Mouse (Mus musculus) hindbrain, embryonic 12.5 days (tissue): ENCODE measurements around the gene Nmrk1. TPM values are rescaled to one million over a fixed set of nuclear protein-coding genes. Genes with fewer than 3 reads are reported as not detected.

ENCODE experiments used
- ATAC-seq: fragments of 200-750 bp; cut with Nextera tagmentation; 2 replicates; pipeline ENCODE4 v1.8.0; 2017; ENCODE audit warnings: moderate TSS enrichment; ENCODE audit not compliant: low FRiP score
- H3K27ac ChIP-seq: fragments of 300-500 bp; sonication (generic); 2 replicates; pipeline ENCODE4 v1.5.1; 2016; ENCODE audit warnings: mild to moderate bottlenecking
- H3K27me3 ChIP-seq: fragments of 300-500 bp; sonication (generic); 2 replicates; pipeline ENCODE4 v1.6.1; 2016; ENCODE audit warnings: mild to moderate bottlenecking
- H3K36me3 ChIP-seq: fragments of 300-500 bp; sonication (generic); 2 replicates; pipeline ENCODE4 v1.6.1; 2016; ENCODE audit warnings: mild to moderate bottlenecking
- H3K4me1 ChIP-seq: fragments of 300-500 bp; sonication (generic); 2 replicates; pipeline ENCODE4 v1.6.1; 2016
- H3K4me2 ChIP-seq: fragments of 300-500 bp; sonication (generic); replicated peaks from 2 replicates; pipeline ENCODE4 v1.6.1; 2016; ENCODE audit warnings: mild to moderate bottlenecking
- H3K4me3 ChIP-seq: fragments of 300-500 bp; sonication (generic); 2 replicates; pipeline ENCODE4 v1.5.1; 2016; ENCODE audit warnings: mild to moderate bottlenecking
- H3K9ac ChIP-seq: fragments of 300-500 bp; sonication (generic); 2 replicates; pipeline ENCODE4 v1.6.1; 2016; ENCODE audit warnings: mild to moderate bottlenecking, moderate library complexity
- H3K9me3 ChIP-seq: fragments of 300-500 bp; sonication (generic); replicated peaks from 2 replicates; pipeline ENCODE4 v1.6.1; 2016; ENCODE audit warnings: mild to moderate bottlenecking
- WGBS: fragments of 180-500 bp; shearing (Covaris S2); methylation state at CpG from one replicate; pipeline ENCODE4 v1.1.7; 2016; 5-methylcytosine and 5-hydroxymethylcytosine counted together
- polyA plus RNA-seq: library from polyadenylated mRNA; unstranded; fragments of >200 nt; fragmentation: Nextera tagmentation; extraction: Ambion mirVana; gene quantifications from 2 replicates; pipeline ENCODE4 v1.2.1, GENCODE M21; 2016

Gene Nmrk1
- polyA plus RNA-seq, 1 experiment from 2014 or later, result 9.9 TPM

DNA sequence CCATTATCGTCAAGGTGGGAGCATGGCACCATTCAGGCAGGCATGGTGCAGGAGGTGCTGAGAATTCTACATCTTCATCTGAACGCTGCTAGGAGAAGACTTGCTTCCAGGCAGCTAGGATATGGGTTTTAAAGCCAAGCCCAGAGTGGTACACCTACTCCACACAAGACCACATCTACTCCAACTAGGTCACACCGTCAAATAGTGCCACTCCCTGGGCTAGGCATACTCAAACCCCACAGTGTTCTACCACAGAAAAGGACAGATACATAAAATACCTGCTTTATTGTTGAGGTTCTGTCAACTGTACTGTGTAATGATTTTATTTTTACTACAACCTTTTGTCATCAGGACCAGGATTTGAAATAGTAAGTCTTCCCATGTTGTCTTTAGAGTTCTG, 63.4 kb downstream of the Nmrk1 start:
- Histone ChIP-seq H3K4me2 (no peak overlapping the region), H3K4me1 (no peaks in the 10 kb centered on the region), H3K27me3 (no peaks in the 10 kb centered on the region), H3K36me3 (0 out of 2 replicates have a peak, but pooled peaks cover 4% of the 10 kb centered on the region), H3K9me3 (no peaks in the 10 kb centered on the region), H3K4me3 (no peak overlapping the region), H3K27ac (no peak overlapping the region), H3K9ac (no peak overlapping the region)
- ATAC-seq, result no peak
- WGBS, result 99% methylated on average over 3 of the region's 3 CpGs

DNA sequence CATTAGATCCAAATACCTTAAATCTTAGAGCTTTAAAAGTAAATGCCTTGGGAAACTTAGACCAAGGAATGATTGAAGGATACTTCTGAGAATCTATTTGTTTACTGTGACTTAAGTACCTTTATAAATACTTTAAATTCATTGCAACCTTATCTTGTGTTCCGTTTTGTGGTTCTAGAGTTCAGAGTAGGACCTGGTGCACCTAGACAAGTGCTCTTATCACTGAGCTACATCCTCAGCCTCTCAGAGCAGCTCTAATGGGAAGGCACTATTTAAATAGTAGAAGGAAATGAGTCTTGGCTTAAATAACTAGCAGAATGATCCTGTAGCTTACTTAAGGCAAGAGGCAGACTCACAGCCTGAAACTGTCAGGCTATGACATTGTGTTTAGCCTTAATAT, 63.8 kb downstream of the Nmrk1 start:
- Histone ChIP-seq H3K27me3 (no peaks in the 10 kb centered on the region), H3K4me1 (no peaks in the 10 kb centered on the region), H3K4me2 (no peak overlapping the region), H3K4me3 (no peak overlapping the region), H3K9me3 (no peaks in the 10 kb centered on the region), H3K9ac (no peak overlapping the region), H3K36me3 (0 out of 2 replicates have a peak, but pooled peaks cover 4% of the 10 kb centered on the region), H3K27ac (no peak overlapping the region)
- 86% methylated on average over 1 of the region's 1 CpGs for WGBS
- no peak for ATAC-seq

Other genes starting within 250 kb of the Nmrk1 start
- 45.3 and 46.5 TPM in 2 replicates for gene Ostf1, start 127 bp upstream of the Nmrk1 start, polyA plus RNA-seq
- gene Carnmt1, start 38.8 kb downstream of the Nmrk1 start, polyA plus RNA-seq, result 26.9 and 29.6 TPM in 2 replicates
- gene D030056L22Rik, start 81.2 kb downstream of the Nmrk1 start, polyA plus RNA-seq, result 64.9 and 69.3 TPM in 2 replicates
- gene Trpm6, start 118.0 kb downstream of the Nmrk1 start, polyA plus RNA-seq, result 0.19 and 0.43 TPM in 2 replicates